Mouse (Mus musculus) embryonic fibroblast, embryonic 13.5 days (primary cell): ENCODE measurements around the gene Gfral. TPM values are rescaled to one million over a fixed set of nuclear protein-coding genes. Genes with fewer than 3 reads are reported as not detected.

Experiments used
- H3K27ac ChIP-seq: 2 replicates; pipeline ENCODE4 v1.5.1; 2012; ENCODE audit warnings: low read length, control low read depth, inconsistent platforms; ENCODE audit not compliant: insufficient read depth
- H3K4me1 ChIP-seq: 2 replicates; pipeline ENCODE4 v1.6.1; 2011; ENCODE audit warnings: low read length; ENCODE audit not compliant: control insufficient read depth, insufficient read depth
- H3K4me3 ChIP-seq: 2 replicates; pipeline ENCODE4 v1.5.1; 2011; ENCODE audit warnings: mild to moderate bottlenecking, control low read depth, low read length; ENCODE audit not compliant: insufficient read depth
- CTCF ChIP-seq: IDR thresholded peaks from 2 replicates; pipeline ENCODE4 v1.5.1; 2011; ENCODE audit warnings: mild to moderate bottlenecking, control low read depth, low read length, moderate library complexity, borderline replicate concordance; ENCODE audit not compliant: insufficient read depth
- POLR2A ChIP-seq: IDR thresholded peaks from 2 replicates; pipeline ENCODE4 v1.6.1; 2011; ENCODE audit warnings: low read depth, mild to moderate bottlenecking, control low read depth, low read length, moderate library complexity
- polyA plus RNA-seq: library from polyadenylated mRNA; stranded (reverse); fragments of >200 nt; gene quantifications from 2 replicates; pipeline ENCODE4 v1.2.4, GENCODE M21; 2011; ENCODE audit warnings: low read depth; ENCODE audit not compliant: missing spikeins, insufficient read length

Gene Gfral
- polyA plus RNA-seq, 1 experiment: not detected

DNA sequence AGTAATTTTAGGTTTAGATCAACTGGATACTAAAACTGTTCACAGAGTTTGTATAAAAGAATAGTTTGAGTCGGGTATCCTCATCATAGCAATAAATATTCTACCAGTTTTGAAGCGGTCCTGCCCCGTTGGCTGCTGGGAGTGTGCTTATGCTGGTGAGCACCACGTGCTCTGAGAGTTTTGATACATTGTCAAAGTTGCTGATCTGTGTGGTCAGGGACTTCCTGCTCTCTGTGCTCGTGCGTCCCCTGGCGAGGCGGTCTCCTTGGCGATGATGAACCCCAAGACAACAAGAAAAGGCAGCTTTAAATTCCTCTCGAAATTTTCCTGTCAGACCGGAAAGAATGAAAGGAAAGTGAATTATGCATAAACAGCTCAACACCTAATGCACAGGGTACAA, 16.9 kb upstream of the Gfral start:
- H3K27ac ChIP-seq: no peak overlapping the region
- H3K4me3 ChIP-seq: no peak overlapping the region
- H3K4me1 ChIP-seq: no peaks in the 10 kb centered on the region
- TF ChIP-seq POLR2A (no peak), CTCF (no peak)

GRCm38 (mm10) chr9:76217178-76217975, 3.9 kb upstream of the Gfral start:
- TF ChIP-seq POLR2A (no peak), CTCF (no peak)
- H3K4me3 ChIP-seq: no peak overlapping the region
- no peaks in the 10 kb centered on the region for H3K4me1 ChIP-seq
- no peak overlapping the region for H3K27ac ChIP-seq

DNA sequence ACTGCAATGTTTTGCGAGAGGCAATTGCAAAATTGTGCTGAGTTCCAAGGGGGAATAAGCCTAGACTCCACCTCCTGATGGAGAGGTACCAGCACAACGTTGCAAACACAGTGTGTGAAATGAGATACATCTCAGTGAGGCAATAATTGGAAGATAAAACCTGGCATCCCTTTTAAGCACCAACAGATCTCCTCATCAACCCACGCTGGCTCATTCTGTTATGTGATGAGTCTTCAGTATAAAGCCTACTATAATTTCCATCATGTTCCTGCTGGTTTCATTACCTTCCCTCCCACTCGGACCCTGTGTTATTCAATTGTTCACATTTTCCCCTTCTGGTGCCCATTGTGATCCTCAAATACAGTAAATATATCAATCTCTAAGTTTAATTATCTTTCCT, 1.2 kb upstream of the Gfral start:
- Histone ChIP-seq H3K4me1 (no peaks in the 10 kb centered on the region), H3K4me3 (no peak overlapping the region), H3K27ac (no peak overlapping the region)
- TF ChIP-seq POLR2A (no peak), CTCF (no peak)

- Histone ChIP-seq H3K27ac (no peak overlapping the region), H3K4me3 (no peak overlapping the region), H3K4me1 (no peaks in the 10 kb centered on the region)
- TF ChIP-seq POLR2A (no peak), CTCF (no peak)
Measured at GRCm38 (mm10) chr9:76196917-76197316, 16.5 kb downstream of the Gfral start.

GRCm38 (mm10) chr9:76179221-76179620, 34.2 kb downstream of the Gfral start:
- Histone ChIP-seq H3K4me1 (no peaks in the 10 kb centered on the region), H3K27ac (no peak overlapping the region), H3K4me3 (no peak overlapping the region)
- no peak for TF ChIP-seq POLR2A
- TF ChIP-seq CTCF: no peak

DNA sequence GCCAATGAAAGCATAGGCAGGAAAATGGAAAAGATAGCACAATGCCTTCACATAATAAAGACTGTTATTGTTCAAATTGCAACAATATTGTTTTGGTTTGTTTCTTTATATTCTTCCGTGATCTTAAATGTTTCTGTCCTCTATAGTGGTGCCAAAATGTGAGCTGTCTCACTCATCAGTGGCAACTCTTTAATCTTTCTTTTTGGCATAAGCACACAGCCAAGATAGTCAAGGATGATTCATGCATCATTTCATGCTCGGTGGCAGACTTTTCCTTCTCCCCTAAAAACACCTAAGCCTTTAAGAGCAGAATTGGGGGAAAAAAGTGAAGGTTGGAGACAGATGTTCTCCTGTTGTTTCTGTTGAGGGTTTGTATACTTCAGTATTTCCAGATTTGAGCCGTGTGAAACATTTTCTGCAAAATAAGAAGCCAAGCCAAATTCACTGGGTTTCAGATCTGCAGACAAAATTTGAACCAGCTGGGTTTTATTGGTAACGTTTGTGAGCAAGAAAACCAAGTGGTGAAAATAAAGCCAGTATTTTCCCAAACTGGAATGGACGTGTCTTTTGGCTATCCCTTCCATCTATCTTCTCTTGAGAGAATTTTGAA, 40.7 kb downstream of the Gfral start:
- TF ChIP-seq POLR2A (no peak), CTCF (no peak)
- H3K4me3 ChIP-seq: no peak overlapping the region
- peak overlapping the region; percentile 34; the same call in 1 of the 2 replicates for H3K27ac ChIP-seq
- H3K4me1 ChIP-seq: no peaks in the 10 kb centered on the region

- no peak for TF ChIP-seq POLR2A
- 0 out of 2 replicates have a peak, but pooled peaks have one; percentile 16 for TF ChIP-seq CTCF
- Histone ChIP-seq H3K27ac (no peak overlapping the region), H3K4me1 (no peaks in the 10 kb centered on the region), H3K4me3 (no peak overlapping the region)
Measured at GRCm38 (mm10) chr9:76168355-76168754, 45.1 kb downstream of the Gfral start.

- Histone ChIP-seq H3K4me1 (no peaks in the 10 kb centered on the region), H3K27ac (no peak overlapping the region), H3K4me3 (no peak overlapping the region)
- TF ChIP-seq POLR2A (no peak), CTCF (no peak)
Measured at GRCm38 (mm10) chr9:76162446-76162845, 51.0 kb downstream of the Gfral start.

- Histone ChIP-seq H3K4me3 (no peak overlapping the region), H3K4me1 (no peaks in the 10 kb centered on the region), H3K27ac (no peak overlapping the region)
- no peak for TF ChIP-seq POLR2A
- TF ChIP-seq CTCF: no peak
Measured at GRCm38 (mm10) chr9:76145593-76145992, 67.9 kb downstream of the Gfral start.
